Mouse (Mus musculus) c-Kit-positive CD71-negative TER-119-negative erythroid progenitor cells, embryonic 14.5 days (primary cell): ENCODE measurements around the gene Thbd.
A peak's percentile ranks its signal among the peaks of the same experiment; 100 is the strongest.

Source experiments
- DNase-seq: peaks from one replicate; pipeline ENCODE4 v3.0.0-alpha.2; 2013; ENCODE audit warnings: low read depth

Thbd gene

GRCm38 (mm10) chr2:148386476-148386875 lies 21.5 kb downstream of the Thbd start:
- no peak for DNase-seq

GRCm38 (mm10) chr2:148381076-148381475 lies 26.9 kb downstream of the Thbd start:
- DNase-seq, result no peak

- no peak for DNase-seq
Observed at GRCm38 (mm10) chr2:148379899-148380413, 28.0 kb downstream of the Thbd start.

- DNase-seq, result no peak
Observed at GRCm38 (mm10) chr2:148378817-148379342, 29.1 kb downstream of the Thbd start.

- DNase-seq, result peak; percentile 52
Observed at GRCm38 (mm10) chr2:148375326-148376150, 32.5 kb downstream of the Thbd start.

GRCm38 (mm10) chr2:148373602-148374071 lies 34.4 kb downstream of the Thbd start:
- DNase-seq, result no peak

GRCm38 (mm10) chr2:148371743-148372630 lies 36.0 kb downstream of the Thbd start:
- DNase-seq, result no peak

GRCm38 (mm10) chr2:148365227-148365626 lies 42.8 kb downstream of the Thbd start:
- DNase-seq, result no peak

- no peak for DNase-seq
Observed at GRCm38 (mm10) chr2:148364536-148364935, 43.5 kb downstream of the Thbd start.

GRCm38 (mm10) chr2:148357145-148357544 lies 50.8 kb downstream of the Thbd start:
- DNase-seq, result no peak
